Mouse (Mus musculus) mouse embryonic stem cell (cell line): ENCODE measurements around the gene Tex52.

Source experiments
- in situ Hi-C, 2 experiments: fragments of 300-500 bp; cut with MboI; formaldehyde crosslinking; loops; 1 replicate in 1 of 2; 3 replicates in 1 of 2; pipeline ENCODE4 v1.14.3; 2019 to 2020; ENCODE audit warnings: low sequenced_read_pairs in 2 of 2, low pct_unique_long_range_greater_than_20kb in 1 of 2, mixed read lengths in 1 of 2; ENCODE audit not compliant: unreplicated experiment in 1 of 2

Tex52 gene

GRCm38 (mm10) chr6:128421036-128421435, 45.8 kb downstream of the Tex52 start:
- in situ Hi-C loops, result no loop called here

GRCm38 (mm10) chr6:128421480-128421879, 46.2 kb downstream of the Tex52 start:
- in situ Hi-C loops, result no loop called here

DNA sequence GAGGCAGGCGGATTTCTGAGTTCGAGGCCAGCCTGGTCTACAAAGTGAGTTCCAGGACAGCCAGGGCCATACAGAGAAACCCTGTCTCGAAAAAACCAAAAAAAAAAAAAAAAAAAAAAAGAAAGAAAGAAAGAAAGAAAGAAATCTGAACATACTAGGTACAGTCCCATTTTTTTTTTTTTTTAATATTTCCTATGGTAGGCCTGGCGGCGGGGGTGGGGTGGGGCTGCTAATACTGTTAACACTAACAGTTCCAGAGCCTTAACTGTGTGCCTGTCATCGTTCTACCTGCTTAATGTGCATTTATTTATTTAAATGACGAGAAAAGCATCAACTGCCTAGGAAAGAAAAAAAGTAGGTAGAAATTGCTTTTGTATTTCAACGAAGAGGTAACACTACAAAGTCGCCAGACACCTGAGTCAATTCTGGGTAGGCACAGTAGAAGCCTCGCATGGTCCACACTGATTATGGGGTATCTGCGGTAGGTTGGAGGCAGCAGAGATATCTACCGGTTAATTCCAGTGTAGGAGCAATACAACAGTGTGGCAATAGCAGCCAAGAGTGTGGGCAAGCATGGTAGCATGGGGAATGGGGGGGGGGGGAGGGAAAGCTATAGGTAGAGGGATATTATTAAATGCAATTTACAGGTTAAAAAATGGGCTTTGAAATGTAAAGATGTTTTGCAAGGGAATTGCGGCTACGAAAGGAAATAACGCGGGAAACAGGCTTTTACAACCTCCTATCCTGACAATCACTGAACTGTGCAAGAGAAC, 48.4 kb downstream of the Tex52 start:
- in situ Hi-C loops, result no loop called here

DNA sequence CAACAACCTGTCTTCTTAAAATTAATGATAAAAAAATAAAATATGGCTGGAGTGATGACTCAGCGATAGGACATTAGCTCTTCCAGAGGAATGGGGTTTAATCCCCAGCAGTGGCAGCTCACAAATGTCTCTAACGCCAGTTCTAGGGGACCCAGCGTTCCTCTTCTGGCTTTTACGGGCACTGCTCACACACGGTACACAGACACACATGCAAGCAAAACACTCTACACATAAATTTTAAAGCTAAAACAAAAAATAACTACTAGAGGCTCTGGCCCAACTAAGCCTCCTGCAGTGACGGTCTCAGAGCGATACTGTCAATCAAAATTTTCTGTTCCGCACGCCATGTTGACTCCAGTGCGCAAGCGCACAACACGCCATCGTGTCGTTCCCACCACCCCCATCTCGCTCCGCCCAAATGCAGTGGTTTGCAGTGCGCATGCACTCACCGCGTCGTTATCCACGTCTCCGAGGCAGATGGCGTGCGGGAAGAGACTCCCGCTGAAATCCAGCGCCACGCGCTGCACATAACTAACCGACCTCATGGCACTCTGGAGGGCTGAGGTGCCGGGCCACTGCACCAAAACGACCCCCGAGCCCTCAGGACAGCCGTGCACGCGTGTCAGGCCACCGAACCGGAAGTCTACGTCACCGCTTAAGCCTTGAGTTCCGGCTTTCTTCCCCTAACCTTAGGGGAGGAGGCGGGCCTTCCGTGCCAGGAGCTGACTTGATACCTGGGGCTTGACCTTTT, 49.2 kb downstream of the Tex52 start, which contains the start of gene Itfg2:
TSS of gene Itfg2 (minus strand) at position 663 of the 751 bp plus-strand sequence.
- in situ Hi-C loops, result loop anchor here in 1 of 2 experiments (5.0 kb wide), 1 partner anchor 53 kb away; no protein-coding TSS in a partner anchor

- in situ Hi-C loops, result loop anchor here in 1 of 2 experiments (5.0 kb wide), 1 partner anchor 52 kb away; no protein-coding TSS in a partner anchor
These were observed 49.8 kb downstream of the Tex52 start for GRCm38 (mm10) chr6:128425046-128425445.

- in situ Hi-C loops, result loop anchor here in 1 of 2 experiments (5.0 kb wide), 1 partner anchor 50 kb away; no protein-coding TSS in a partner anchor
These were observed 52.3 kb downstream of the Tex52 start for GRCm38 (mm10) chr6:128427571-128427970.

DNA sequence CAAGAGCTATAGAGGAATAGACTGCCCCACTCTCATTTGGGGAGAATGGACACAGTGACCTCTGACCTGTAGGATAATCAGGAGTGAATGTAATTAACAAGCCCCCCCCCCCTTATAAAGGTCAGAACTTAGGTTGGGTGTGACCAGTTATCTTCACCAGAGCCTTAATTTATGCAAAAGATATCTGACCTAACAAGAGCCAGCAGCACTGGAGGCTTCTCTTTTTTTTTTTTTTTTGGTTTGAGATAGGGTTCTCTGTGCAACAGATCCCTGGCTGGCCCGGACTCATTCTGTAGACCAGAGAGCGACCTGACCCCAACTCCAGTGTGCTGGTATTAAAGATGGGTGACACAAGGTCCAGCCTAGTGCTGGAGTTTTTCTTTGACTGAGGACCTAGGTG, 54.0 kb downstream of the Tex52 start:
- in situ Hi-C loops, result loop anchor here in 1 of 2 experiments (5.0 kb wide), 1 partner anchor 48 kb away; no protein-coding TSS in a partner anchor

DNA sequence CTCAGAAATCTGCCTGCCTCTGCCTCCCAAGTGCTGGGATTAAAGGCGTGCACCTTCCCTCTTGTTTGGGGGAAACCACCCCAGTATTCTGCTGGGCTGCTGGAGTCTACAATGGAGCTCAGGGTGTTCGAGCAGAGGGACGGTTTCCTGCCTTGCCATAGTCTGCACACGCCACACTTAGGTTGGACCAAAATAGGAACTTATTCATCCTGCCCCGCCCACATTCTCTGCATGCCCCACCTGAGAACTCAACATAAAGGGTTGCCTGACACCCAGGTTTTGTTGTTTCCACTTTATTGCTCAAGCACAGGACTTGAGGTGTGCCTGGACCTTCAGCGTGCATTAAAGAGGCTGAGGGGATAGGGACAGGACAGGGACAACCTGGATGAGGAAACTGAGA, 54.6 kb downstream of the Tex52 start:
- in situ Hi-C loops, result loop anchor here in 1 of 2 experiments (5.0 kb wide), 1 partner anchor 47 kb away; no protein-coding TSS in a partner anchor

DNA sequence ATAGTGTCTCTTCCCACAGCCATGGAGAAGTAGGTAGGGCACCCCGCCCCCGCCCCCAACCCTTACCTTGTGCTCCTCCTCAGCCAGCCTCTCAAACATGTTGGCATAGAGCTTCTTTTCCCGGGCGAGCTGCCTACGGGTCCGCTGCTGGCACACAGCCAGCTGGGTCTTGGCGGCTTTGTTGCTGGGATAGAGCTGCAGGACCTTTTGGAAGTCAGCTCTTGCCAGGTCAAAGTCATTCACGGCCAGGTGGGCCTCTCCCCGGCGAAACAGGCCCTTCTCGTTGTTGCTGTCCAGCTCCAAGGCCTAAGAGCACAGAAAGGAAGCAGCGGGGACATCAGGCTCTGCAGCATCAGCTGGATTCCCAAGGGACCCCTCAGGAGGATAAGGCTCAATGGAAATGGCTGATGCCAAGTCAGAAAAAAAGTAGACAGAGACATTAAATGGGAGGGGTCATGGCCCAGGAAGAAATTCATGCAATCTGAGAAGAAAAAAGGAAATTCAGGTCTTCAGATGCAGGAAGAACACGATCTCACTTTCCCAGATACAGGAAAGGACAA, 57.2 kb downstream of the Tex52 start:
- in situ Hi-C loops, result no loop called here

GRCm38 (mm10) chr6:128433566-128433965, 58.3 kb downstream of the Tex52 start:
- in situ Hi-C loops, result no loop called here
